Mouse (Mus musculus) neural tube, embryonic 15.5 days (tissue): ENCODE measurements around the gene Olfr370. TPM values are rescaled to one million over a fixed set of nuclear protein-coding genes. Genes with fewer than 3 reads are reported as not detected.
"Not testable (repeated sequence)": the region's sequence is repeated elsewhere in the genome, so short reads cannot be mapped to it uniquely, and the experiment has no call there.

Experiments
- ATAC-seq: fragments of 200-750 bp; cut with Nextera tagmentation; 2 replicates; pipeline ENCODE4 v1.8.0; 2017; ENCODE audit warnings: mild to moderate bottlenecking, moderate TSS enrichment, moderate library complexity; ENCODE audit not compliant: low FRiP score
- H3K27ac ChIP-seq: fragments of 300-500 bp; sonication (generic); replicated peaks from 2 replicates; pipeline ENCODE4 v1.5.1; 2015; ENCODE audit warnings: mild to moderate bottlenecking, inconsistent platforms
- H3K27me3 ChIP-seq: fragments of 300-500 bp; sonication (generic); replicated peaks from 2 replicates; pipeline ENCODE4 v1.6.1; 2015; ENCODE audit warnings: inconsistent platforms
- H3K36me3 ChIP-seq: fragments of 300-500 bp; sonication (generic); 2 replicates; pipeline ENCODE4 v1.6.1; 2015; ENCODE audit warnings: inconsistent platforms
- H3K4me1 ChIP-seq: fragments of 300-500 bp; sonication (generic); 2 replicates; pipeline ENCODE4 v1.6.1; 2015; ENCODE audit warnings: inconsistent platforms
- H3K4me2 ChIP-seq: fragments of 300-500 bp; sonication (generic); 2 replicates; pipeline ENCODE4 v1.6.1; 2015; ENCODE audit warnings: inconsistent platforms, mild to moderate bottlenecking, moderate library complexity
- H3K4me3 ChIP-seq: fragments of 300-500 bp; sonication (generic); replicated peaks from 2 replicates; pipeline ENCODE4 v1.5.1; 2015; ENCODE audit warnings: mild to moderate bottlenecking, inconsistent platforms
- H3K9ac ChIP-seq: fragments of 300-500 bp; sonication (generic); replicated peaks from 2 replicates; pipeline ENCODE4 v1.6.1; 2015; ENCODE audit warnings: mild to moderate bottlenecking, inconsistent platforms
- H3K9me3 ChIP-seq: fragments of 300-500 bp; sonication (generic); replicated peaks from 2 replicates; pipeline ENCODE4 v1.6.1; 2016; ENCODE audit warnings: inconsistent platforms
- WGBS: fragments of 180-500 bp; shearing (Covaris S2); methylation state at CpG from one replicate; pipeline ENCODE4 v1.1.7; 2015; ENCODE audit warnings: mixed read lengths; 5-methylcytosine and 5-hydroxymethylcytosine counted together
- polyA plus RNA-seq: library from polyadenylated mRNA; unstranded; fragments of >200 nt; fragmentation: Nextera tagmentation; extraction: Ambion mirVana; gene quantifications from 2 replicates; pipeline ENCODE4 v1.2.1, GENCODE M21; 2015

The Olfr370 gene
- polyA plus RNA-seq: not detected in 2 replicates

GRCm38 (mm10) chr8:83535736-83536135 is at the start of gene Olfr370:
Gene Olfr370, plus strand, starts transcription at chr8:83535780.
- Histone ChIP-seq H3K9me3 (no peaks in the 10 kb centered on the region), H3K27ac (no peak within 1 kb of the TSS), H3K36me3 (no peaks in the 10 kb centered on the region), H3K4me2 (no peak within 1 kb of the TSS), H3K9ac (no peak within 1 kb of the TSS), H3K27me3 (no peaks in the 10 kb centered on the region), H3K4me1 (no peaks in the 10 kb centered on the region), H3K4me3 (no peak within 1 kb of the TSS)
- 82% methylated on average over 3 of the region's 3 CpGs for WGBS
- ATAC-seq: no peak

GRCm38 (mm10) chr8:83511696-83512095 is 23.9 kb upstream of the Olfr370 start:
- ATAC-seq: no peak
- Histone ChIP-seq H3K9me3 (0 out of 2 replicates have a peak, but pooled peaks cover 4% of the 10 kb centered on the region), H3K27ac (no peak overlapping the region), H3K36me3 (no peaks in the 10 kb centered on the region), H3K4me1 (no peaks in the 10 kb centered on the region), H3K27me3 (no peaks in the 10 kb centered on the region), H3K4me3 (no peak overlapping the region), H3K4me2 (no peak overlapping the region), H3K9ac (no peak overlapping the region)
- WGBS: 96% methylated on average over 3 of the region's 3 CpGs

GRCm38 (mm10) chr8:83520432-83520831 is 15.1 kb upstream of the Olfr370 start:
- Histone ChIP-seq H3K27ac (no peak overlapping the region), H3K4me2 (no peak overlapping the region), H3K9me3 (0 out of 2 replicates have a peak, but pooled peaks cover 5% of the 10 kb centered on the region), H3K36me3 (no peaks in the 10 kb centered on the region), H3K4me1 (no peaks in the 10 kb centered on the region), H3K27me3 (no peaks in the 10 kb centered on the region), H3K4me3 (no peak overlapping the region), H3K9ac (no peak overlapping the region)
- 72% methylated on average over 3 of the region's 3 CpGs for WGBS
- no peak for ATAC-seq

- H3K9ac ChIP-seq, H3K36me3 ChIP-seq, H3K4me3 ChIP-seq, H3K27me3 ChIP-seq, H3K9me3 ChIP-seq, ATAC-seq, H3K27ac ChIP-seq, H3K4me1 ChIP-seq, H3K4me2 ChIP-seq: not testable (repeated sequence)
- 78% methylated on average over 3 of the region's 3 CpGs for WGBS
Measured at GRCm38 (mm10) chr8:83520907-83521306, 14.7 kb upstream of the Olfr370 start.

- no peak overlapping the region for H3K27ac ChIP-seq
- no peak overlapping the region for H3K4me3 ChIP-seq
- no peaks in the 10 kb centered on the region for H3K27me3 ChIP-seq
- H3K36me3 ChIP-seq: no peaks in the 10 kb centered on the region
- no peaks in the 10 kb centered on the region for H3K4me1 ChIP-seq
- no peak overlapping the region for H3K9ac ChIP-seq
- ATAC-seq: no peak
- 41% methylated on average over 1 of the region's 1 CpGs for whole genome bisulfite sequencing
- H3K4me2 ChIP-seq: no peak overlapping the region
- H3K9me3 ChIP-seq: 0 out of 2 replicates have a peak, but pooled peaks cover 5% of the 10 kb centered on the region
Measured at GRCm38 (mm10) chr8:83521310-83521709, 14.3 kb upstream of the Olfr370 start.

GRCm38 (mm10) chr8:83534802-83535201 is 778 bp upstream of the Olfr370 start:
- no peak for ATAC-seq
- H3K36me3 ChIP-seq: no peaks in the 10 kb centered on the region
- no peak overlapping the region for H3K27ac ChIP-seq
- no peak overlapping the region for H3K9ac ChIP-seq
- no peak overlapping the region for H3K4me2 ChIP-seq
- no peaks in the 10 kb centered on the region for H3K27me3 ChIP-seq
- no peaks in the 10 kb centered on the region for H3K4me1 ChIP-seq
- no peaks in the 10 kb centered on the region for H3K9me3 ChIP-seq
- 89% methylated on average over 2 of the region's 2 CpGs for WGBS
- H3K4me3 ChIP-seq: no peak overlapping the region

- ATAC-seq: no peak
- H3K9me3 ChIP-seq: no peaks in the 10 kb centered on the region
- no peak overlapping the region for H3K4me3 ChIP-seq
- H3K27me3 ChIP-seq: no peaks in the 10 kb centered on the region
- no peaks in the 10 kb centered on the region for H3K36me3 ChIP-seq
- peaks cover 8% of the 10 kb centered on the region for H3K4me1 ChIP-seq
- H3K9ac ChIP-seq: no peak overlapping the region
- 85% methylated on average over 3 of the region's 3 CpGs for WGBS
- H3K4me2 ChIP-seq: no peak overlapping the region
- H3K27ac ChIP-seq: no peak overlapping the region
Measured at GRCm38 (mm10) chr8:83562669-83563068, 27.1 kb downstream of the Olfr370 start.

- no peaks in the 10 kb centered on the region for H3K27me3 ChIP-seq
- no peak overlapping the region for H3K27ac ChIP-seq
- no peak overlapping the region for H3K4me3 ChIP-seq
- H3K4me2 ChIP-seq: no peak overlapping the region
- H3K9me3 ChIP-seq: no peaks in the 10 kb centered on the region
- ATAC-seq: no peak
- peaks cover 14% of the 10 kb centered on the region for H3K4me1 ChIP-seq
- 75% methylated on average over 4 of the region's 4 CpGs for WGBS
- H3K36me3 ChIP-seq: no peaks in the 10 kb centered on the region
- H3K9ac ChIP-seq: no peak overlapping the region
Measured at GRCm38 (mm10) chr8:83563246-83563645, 27.7 kb downstream of the Olfr370 start.

GRCm38 (mm10) chr8:83565731-83566375 is 30.3 kb downstream of the Olfr370 start:
- Histone ChIP-seq H3K36me3 (peaks cover 10% of the 10 kb centered on the region), H3K27me3 (no peaks in the 10 kb centered on the region), H3K27ac (no peak overlapping the region), H3K9ac (no peak overlapping the region), H3K4me1 (peaks cover 29% of the 10 kb centered on the region), H3K4me3 (no peak overlapping the region; the same call in 1 of the 2 replicates), H3K4me2 (peak overlapping the region; percentile 85; the same call in 1 of the 2 replicates), H3K9me3 (no peaks in the 10 kb centered on the region)
- ATAC-seq: 0 out of 2 replicates have a peak, but pooled peaks have one; percentile 10
- 77% methylated on average over 9 of the region's 9 CpGs for WGBS

GRCm38 (mm10) chr8:83566469-83567395 is 31.2 kb downstream of the Olfr370 start, which contains the start of gene Ndufb7:
Gene Ndufb7, plus strand, starts transcription at chr8:83566671.
- H3K4me3 ChIP-seq: peak within 1 kb of the TSS; percentile 77
- ATAC-seq: peak; percentile 88
- peak within 1 kb of the TSS; percentile 66 for H3K9ac ChIP-seq
- peaks cover 29% of the 10 kb centered on the region for H3K4me1 ChIP-seq
- no peaks in the 10 kb centered on the region for H3K9me3 ChIP-seq
- WGBS: under 1% methylated on average over 48 of the region's 48 CpGs
- peak within 1 kb of the TSS; percentile 85 for H3K27ac ChIP-seq
- peaks cover 18% of the 10 kb centered on the region for H3K36me3 ChIP-seq
- H3K4me2 ChIP-seq: peak within 1 kb of the TSS; percentile 85
- no peaks in the 10 kb centered on the region for H3K27me3 ChIP-seq

- peaks cover 27% of the 10 kb centered on the region for H3K36me3 ChIP-seq
- 54% methylated on average over 3 of the region's 3 CpGs for WGBS
- H3K4me2 ChIP-seq: peak overlapping the region; percentile 85
- H3K9me3 ChIP-seq: no peaks in the 10 kb centered on the region
- H3K9ac ChIP-seq: peak overlapping the region; percentile 66
- H3K4me1 ChIP-seq: peaks cover 29% of the 10 kb centered on the region
- no peak overlapping the region for H3K27ac ChIP-seq
- H3K27me3 ChIP-seq: no peaks in the 10 kb centered on the region
- no peak for ATAC-seq
- H3K4me3 ChIP-seq: peak overlapping the region; percentile 77
Measured at GRCm38 (mm10) chr8:83567668-83568067, 32.1 kb downstream of the Olfr370 start.
